Mouse (Mus musculus): ENCODE measurements at regions not wholly inside any gene's neighbourhood (a gene's known extent, or its start where the extent isn't known, plus 50 kb on each side); places are given as distances from the start of the nearest gene placed in this dataset.

- TF ChIP-seq CTCF (IDR thresholded peaks at IDR 0.05; ENCODE audit: low read depth, low read length) (no peak), POLR2A (IDR thresholded peaks at IDR 0.05; ENCODE audit: extremely low read depth, insufficient read depth, low read length) (no peak)
Observed at GRCm38 (mm10) chr3:52859848-52860247, 157.2 kb downstream of the Cog6 start.
